Mouse (Mus musculus): ENCODE measurements at regions not wholly inside any gene's neighbourhood (a gene's known extent, or its start where the extent isn't known, plus 50 kb on each side); places are given as distances from the start of the nearest gene placed in this dataset.

DNA sequence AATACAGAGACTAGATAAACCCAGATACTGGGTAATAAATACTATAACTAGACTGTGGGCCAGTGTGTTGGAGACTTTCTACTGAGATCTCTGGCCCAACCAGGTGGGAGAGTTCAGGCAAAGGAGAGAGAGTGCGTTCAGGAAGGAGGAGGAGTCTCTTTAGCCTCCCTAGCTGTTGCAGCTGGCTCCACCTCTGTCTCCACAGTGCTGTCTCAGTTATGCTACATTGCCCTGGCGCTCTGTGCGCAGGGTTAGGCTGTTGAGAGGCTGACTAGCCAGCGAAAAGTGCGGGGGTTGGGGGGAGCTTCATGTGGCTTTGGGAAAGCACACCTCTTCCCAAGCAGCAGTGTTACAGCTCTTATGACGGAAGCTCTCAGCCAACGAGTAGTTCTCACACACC lies 104.7 kb upstream of the Syndig1 start:
- no peak for DNase-seq (ENCODE audit: low spot score in 2 of 2)

DNA sequence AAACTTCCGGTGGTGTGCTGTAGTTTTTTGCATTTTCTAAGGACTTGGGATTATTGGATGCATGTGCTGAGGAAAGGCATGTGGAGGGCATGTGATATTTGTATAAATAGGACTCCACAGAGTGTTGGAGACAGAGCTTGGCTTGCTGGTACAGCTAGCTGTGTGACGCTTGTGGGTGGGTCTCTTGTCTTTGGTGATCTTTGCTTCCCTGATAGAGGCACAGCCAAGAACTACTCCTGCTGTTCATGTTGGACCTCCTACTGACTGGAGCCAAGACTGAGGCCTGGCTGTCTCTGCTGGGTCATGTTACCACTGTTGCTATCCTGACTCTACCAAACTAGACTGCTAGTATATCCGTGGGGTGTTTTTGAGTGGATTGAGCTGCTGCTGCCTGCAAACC lies 103.1 kb upstream of the Syndig1 start:
- DNase-seq (ENCODE audit: low spot score in 2 of 2) = no peak

DNA sequence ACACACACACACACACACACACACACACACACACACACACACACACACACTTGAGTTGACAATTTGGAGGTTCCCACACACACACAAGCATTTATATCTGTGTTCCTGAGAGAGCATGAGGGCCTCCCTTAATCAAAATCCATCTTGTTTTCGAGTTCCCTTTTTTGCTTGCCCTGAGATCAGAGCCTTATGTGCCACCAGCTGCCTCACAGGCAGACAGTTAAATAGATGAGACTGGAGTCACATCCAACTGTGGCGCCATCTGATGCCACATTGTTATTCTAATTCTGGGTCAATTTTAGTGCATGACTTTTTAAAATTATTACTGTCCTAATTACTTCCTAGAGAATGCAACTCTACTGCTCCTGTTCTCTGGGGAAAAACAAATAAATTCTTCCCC lies 91.2 kb upstream of the Syndig1 start:
- DNase-seq (ENCODE audit: low spot score in 2 of 2) = no peak

DNA sequence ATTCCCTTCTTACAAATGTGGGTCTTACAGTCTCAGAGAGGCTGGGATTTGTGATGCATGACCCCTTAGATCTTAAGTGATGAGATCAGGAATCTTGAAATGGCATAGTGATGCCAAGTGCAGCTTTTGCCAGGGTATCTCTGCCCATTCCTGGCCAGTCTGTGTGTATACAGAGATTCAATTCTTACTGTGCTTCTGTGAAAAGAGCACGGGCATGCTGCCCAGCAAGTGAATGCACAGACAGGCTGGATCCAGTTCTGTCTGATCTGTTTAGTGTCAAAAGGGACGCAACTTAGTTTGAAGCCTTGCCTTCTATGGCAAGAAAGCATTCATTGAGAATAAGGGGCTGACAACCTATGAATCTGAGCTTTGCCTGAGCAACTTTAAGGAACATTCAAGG lies 89.1 kb upstream of the Syndig1 start:
- no peak for DNase-seq (ENCODE audit: low spot score in 2 of 2)

DNA sequence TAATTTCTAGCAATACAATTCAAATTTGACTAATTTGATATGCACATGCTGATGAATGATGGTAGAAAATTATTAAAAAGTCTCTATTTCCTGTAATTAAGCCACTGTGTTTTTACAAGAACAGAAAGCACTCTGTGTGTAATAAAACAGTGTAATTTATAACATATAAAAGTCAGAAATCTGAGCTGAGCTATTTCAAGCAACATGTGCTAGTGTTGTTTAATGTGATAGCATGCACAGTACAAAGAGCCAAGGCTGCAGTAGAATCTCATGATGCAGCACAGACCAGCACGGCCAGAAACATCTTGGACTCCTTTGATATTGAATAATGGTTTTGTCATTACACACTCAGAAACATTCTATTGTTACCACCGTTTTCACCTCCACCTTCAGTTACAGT lies 86.3 kb upstream of the Syndig1 start:
- DNase-seq (ENCODE audit: low spot score in 2 of 2) = no peak

DNA sequence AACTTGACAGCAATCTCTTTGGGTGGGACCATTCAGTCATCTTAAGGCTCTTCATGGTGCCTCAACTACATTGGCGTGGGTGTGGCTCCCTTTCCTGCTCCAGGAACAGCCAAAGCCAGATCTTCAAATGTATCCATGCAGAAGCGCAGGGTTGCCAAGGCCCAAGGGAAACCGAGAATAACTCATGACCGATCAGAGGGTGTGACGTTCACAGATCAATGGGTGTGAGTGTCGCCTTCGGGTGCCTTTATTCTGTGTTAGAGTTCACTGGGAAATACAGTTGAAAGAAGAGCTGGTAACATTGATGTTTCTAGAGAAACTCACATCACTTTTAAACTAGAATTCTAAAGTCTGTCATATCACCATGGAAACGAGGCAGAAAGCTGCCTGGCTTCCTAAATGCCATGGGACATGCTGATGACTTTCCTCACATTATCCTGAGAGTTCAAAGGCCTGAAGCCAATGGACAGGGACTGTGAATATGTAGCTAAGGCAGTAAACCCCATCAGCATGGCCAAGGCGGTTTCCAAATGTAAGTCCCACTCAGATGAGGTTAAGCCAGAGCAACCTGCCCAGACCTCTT lies 80.7 kb upstream of the Syndig1 start:
- DNase-seq (ENCODE audit: low spot score in 2 of 2) = no peak

DNA sequence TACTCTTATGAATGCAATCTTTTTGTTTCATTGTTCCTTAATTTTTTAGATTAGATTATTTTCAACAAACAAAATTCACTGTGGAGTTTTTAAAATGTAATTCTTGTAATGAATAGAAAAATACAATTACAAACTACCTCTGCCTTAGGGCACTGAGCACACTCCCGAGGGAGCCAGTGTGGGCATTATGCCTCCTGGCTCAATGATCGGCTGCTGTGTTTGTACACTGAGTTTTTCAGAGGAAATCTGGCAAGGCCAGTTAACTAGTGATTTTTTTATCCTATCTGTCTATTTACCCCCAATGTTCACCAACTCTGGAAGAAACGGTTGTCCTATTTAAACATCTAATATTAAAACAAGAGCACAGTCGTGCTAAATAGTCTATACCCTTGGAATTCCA lies 69.9 kb upstream of the Syndig1 start:
- no peak for DNase-seq (ENCODE audit: low spot score in 2 of 2)

DNA sequence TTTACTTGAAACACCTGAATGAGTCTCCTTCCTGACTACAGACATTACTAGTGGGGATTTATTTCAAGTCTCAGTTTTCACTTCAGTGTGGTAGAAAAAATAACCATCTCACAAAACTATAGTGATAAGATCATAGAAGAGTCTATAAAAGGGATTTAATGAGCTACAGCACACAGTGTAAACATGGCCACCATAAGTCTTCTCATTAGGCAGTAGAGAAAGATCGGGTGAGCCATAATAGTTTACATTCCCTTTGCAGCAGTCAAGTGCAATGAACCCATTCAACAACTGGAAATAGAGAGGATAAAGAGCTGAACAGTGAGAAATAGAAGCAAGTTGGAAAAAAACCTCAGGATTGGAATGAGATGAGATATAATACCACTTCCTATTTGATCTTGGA lies 65.1 kb upstream of the Syndig1 start:
- no peak for DNase-seq (ENCODE audit: low spot score in 2 of 2)

DNA sequence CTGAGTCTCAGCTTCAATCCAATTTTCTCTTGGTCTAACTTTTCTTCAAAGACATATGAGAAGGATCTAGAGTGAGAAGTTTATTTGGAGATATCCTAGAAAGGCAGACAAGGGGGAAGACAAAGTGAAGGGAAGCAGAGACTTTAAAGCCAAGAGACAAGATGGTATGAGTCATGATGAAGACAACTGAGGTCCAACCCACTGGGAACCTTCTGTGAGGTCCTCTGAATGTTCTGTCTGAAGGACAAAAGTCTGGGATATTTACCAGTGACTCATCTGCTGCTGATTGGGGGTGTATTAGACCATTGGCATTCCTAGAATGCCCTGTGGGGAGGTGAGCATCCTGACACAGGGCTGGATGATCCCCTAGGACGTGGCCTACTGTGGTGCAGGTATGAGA lies 61.0 kb upstream of the Syndig1 start:
- no peak for DNase-seq (ENCODE audit: low spot score in 2 of 2)

DNA sequence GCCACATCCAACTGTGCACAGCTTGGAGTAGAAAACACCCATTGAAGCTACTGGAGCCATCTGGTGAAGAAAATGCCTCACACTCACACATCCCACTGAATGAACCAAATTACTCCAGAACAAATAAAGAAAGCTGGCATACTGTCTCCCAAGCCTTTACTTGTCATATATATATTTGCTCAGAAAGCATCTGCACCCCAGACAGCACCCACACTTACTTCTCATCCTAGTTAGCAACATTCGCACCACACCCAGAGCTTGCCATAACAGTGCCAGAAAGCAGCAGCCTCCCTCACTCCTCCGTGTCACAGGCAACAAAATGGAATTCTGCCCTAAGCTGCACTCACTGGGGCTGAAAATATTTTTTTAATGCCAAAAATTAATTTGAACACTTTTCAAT lies 60.5 kb upstream of the Syndig1 start:
- no peak for DNase-seq (ENCODE audit: low spot score in 2 of 2)

DNA sequence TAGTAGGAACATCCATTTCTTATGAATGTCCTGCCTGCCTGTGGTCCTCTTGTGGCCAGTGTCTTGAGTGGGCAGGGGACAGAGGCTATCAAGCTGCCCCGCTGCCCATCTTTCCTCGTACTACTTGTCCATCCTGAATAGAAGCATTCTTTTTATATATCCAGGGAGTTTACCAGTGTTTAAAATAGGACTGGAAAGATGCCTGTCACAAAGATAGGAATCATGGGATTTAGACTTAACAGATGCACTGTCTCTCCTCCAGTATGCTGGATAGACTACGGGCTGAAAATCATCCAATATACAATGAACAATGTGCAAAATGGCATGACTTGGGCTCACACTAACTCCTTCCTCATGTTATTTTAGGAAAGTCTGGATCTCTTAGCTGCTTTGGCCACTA lies 51.7 kb upstream of the Syndig1 start:
- no peak for DNase-seq (ENCODE audit: low spot score in 2 of 2)
